Mouse (Mus musculus): ENCODE data around the gene Rps18.
"Not testable (repeated sequence)": the region's sequence is repeated elsewhere in the genome, so short reads cannot be mapped to it uniquely, and the experiment has no call there.

Gene Rps18

GRCm38 (mm10) chr17:33903911-33904651 lies 51.7 kb downstream of the Rps18 start:
- DNase-seq: not testable (repeated sequence)

- DNase-seq: no peak
Measured at GRCm38 (mm10) chr17:33902491-33902890, 53.3 kb downstream of the Rps18 start.

- DNase-seq: no peak
Measured at GRCm38 (mm10) chr17:33902079-33902478, 53.7 kb downstream of the Rps18 start.
